Mouse (Mus musculus) erythroblast, embryonic 14.5 days (primary cell): ENCODE measurements around the gene Gm8279. TPM values are rescaled to one million over a fixed set of nuclear protein-coding genes. Genes with fewer than 3 reads are reported as not detected.
"Not testable (repeated sequence)": the region's sequence is repeated elsewhere in the genome, so short reads cannot be mapped to it uniquely, and the experiment has no call there.

Experiments
- H3K27me3 ChIP-seq: 2 replicates; pipeline ENCODE4 v1.6.1; 2012; ENCODE audit warnings: inconsistent platforms; ENCODE audit not compliant: control insufficient read depth
- H3K36me3 ChIP-seq: 2 replicates; pipeline ENCODE4 v1.6.1; 2012; ENCODE audit warnings: mild to moderate bottlenecking, inconsistent platforms; ENCODE audit not compliant: control insufficient read depth
- H3K4me1 ChIP-seq: 2 replicates; pipeline ENCODE4 v1.6.1; 2012; ENCODE audit warnings: inconsistent platforms; ENCODE audit not compliant: control insufficient read depth
- H3K4me3 ChIP-seq: replicated peaks from 2 replicates; pipeline ENCODE3; 2012; ENCODE audit warnings: moderate library complexity, mild to moderate bottlenecking, inconsistent platforms
- H3K9me3 ChIP-seq: 2 replicates; pipeline ENCODE4 v1.6.1; 2012; ENCODE audit warnings: low read length, inconsistent platforms, mixed read lengths; ENCODE audit not compliant: control insufficient read depth
- polyA plus RNA-seq: library from polyadenylated mRNA; stranded (reverse); fragments of >175 nt; gene quantifications from 2 replicates; pipeline ENCODE4 v1.2.3, GENCODE M21; 2012

The Gm8279 gene
- polyA plus RNA-seq: not detected in 2 replicates

GRCm38 (mm10) chr14:5131219-5131618 is at the start of gene Gm8279:
TSS of gene Gm8279 (plus strand) at chr14:5131519.
- H3K9me3 ChIP-seq, H3K4me1 ChIP-seq, H3K4me3 ChIP-seq, H3K27me3 ChIP-seq, H3K36me3 ChIP-seq: not testable (repeated sequence)

- H3K9me3 ChIP-seq, H3K36me3 ChIP-seq, H3K4me3 ChIP-seq, H3K4me1 ChIP-seq, H3K27me3 ChIP-seq: not testable (repeated sequence)
Measured at GRCm38 (mm10) chr14:5164235-5164634, 32.9 kb downstream of the Gm8279 start, which contains the start of gene Gm3317. TSS of gene Gm3317 (plus strand) at chr14:5164535.

- H3K4me3 ChIP-seq, H3K4me1 ChIP-seq, H3K27me3 ChIP-seq, H3K9me3 ChIP-seq, H3K36me3 ChIP-seq: not testable (repeated sequence)
Measured at GRCm38 (mm10) chr14:5185493-5185892, 54.2 kb downstream of the Gm8279 start, which contains the start of gene Gm8271. TSS of gene Gm8271 (plus strand) at chr14:5185793.

Other genes starting within 250 kb of the Gm8279 start
- not detected in 2 replicates for gene Gm3278, start 239.1 kb upstream of the Gm8279 start, polyA plus RNA-seq
- not detected in 2 replicates for gene Gm8297, start 147.6 kb upstream of the Gm8279 start, polyA plus RNA-seq
- gene Gm3298, start 115.6 kb upstream of the Gm8279 start, polyA plus RNA-seq: not detected in 2 replicates
- gene 4930555G01Rik, start 80.9 kb upstream of the Gm8279 start, polyA plus RNA-seq: not detected in 2 replicates
- not detected in 2 replicates for gene Gm8281, start 60.5 kb upstream of the Gm8279 start, polyA plus RNA-seq
- not detected in 2 replicates for gene Gm3317, start 33.0 kb downstream of the Gm8279 start, polyA plus RNA-seq
- not detected in 2 replicates for gene Gm8271, start 54.3 kb downstream of the Gm8279 start, polyA plus RNA-seq
- not detected in 2 replicates for gene Gm3526, start 129.1 kb downstream of the Gm8279 start, polyA plus RNA-seq
- gene Gm3542, start 203.4 kb downstream of the Gm8279 start, polyA plus RNA-seq: not detected in 2 replicates